Mouse (Mus musculus): ENCODE results near the gene Fhl5. TPM values are rescaled to one million over a fixed set of nuclear protein-coding genes. Genes with fewer than 3 reads are reported as not detected.

Fhl5 gene
- total RNA-seq, 1 experiment = not detected

DNA sequence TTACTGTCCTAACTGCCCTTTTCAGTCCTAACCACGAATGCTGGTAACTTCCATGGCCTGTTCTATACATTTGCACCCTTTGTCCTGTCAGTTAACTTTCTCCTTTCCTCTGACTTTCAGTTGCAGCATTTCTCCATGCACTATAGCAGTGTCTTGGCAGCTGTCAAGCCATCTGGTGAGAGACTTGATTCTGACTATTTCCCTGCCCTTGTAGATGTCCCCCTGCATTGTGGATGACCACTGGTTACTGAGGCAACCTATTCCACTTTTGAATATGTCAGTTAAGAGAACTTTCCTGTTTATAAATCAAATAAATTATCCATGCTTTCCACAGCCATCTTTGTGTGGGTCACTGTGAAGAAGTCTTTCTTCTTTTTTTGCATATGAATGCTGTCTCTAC, 45.4 kb downstream of the Fhl5 start:
- in situ Hi-C loops (cut with MboI; ENCODE audit: low sequenced_read_pairs in 2 of 2, unreplicated experiment in 2 of 2) = loop anchor here in 1 of 2 experiments (25.0 kb wide), 1 partner anchor 485 kb away; no protein-coding TSS in a partner anchor
- DNase-seq (ENCODE audit: low read depth, low spot score) = no peak
- no peak for TF ChIP-seq CHD2 (IDR thresholded peaks at IDR 0.05; ENCODE audit: low read depth, low read length)
- H3K4me3 ChIP-seq (ENCODE audit: insufficient read depth in 1 of 2, low read depth in 1 of 2, low read length in 2 of 2, poor library complexity in 1 of 2, severe bottlenecking in 1 of 2) = no peak overlapping the region
- H3K36me3 ChIP-seq (ENCODE audit: control insufficient read depth, insufficient read depth, low read length, poor library complexity, severe bottlenecking) = no peaks in the 10 kb centered on the region
- H3K27ac ChIP-seq (ENCODE audit: insufficient read depth, low read depth, low read length, poor library complexity, severe bottlenecking) = no peak overlapping the region
- no peaks in the 10 kb centered on the region for H3K4me1 ChIP-seq (ENCODE audit: control insufficient read depth in 2 of 2, insufficient read depth in 2 of 2, low read length in 2 of 2, poor library complexity in 1 of 2)
- no peaks in the 10 kb centered on the region for H3K9me3 ChIP-seq (ENCODE audit: control insufficient read depth, insufficient read depth, low read depth, low read length)
- H3K9ac ChIP-seq (ENCODE audit: insufficient read depth, low read depth, low read length, poor library complexity, severe bottlenecking) = no peak overlapping the region

DNA sequence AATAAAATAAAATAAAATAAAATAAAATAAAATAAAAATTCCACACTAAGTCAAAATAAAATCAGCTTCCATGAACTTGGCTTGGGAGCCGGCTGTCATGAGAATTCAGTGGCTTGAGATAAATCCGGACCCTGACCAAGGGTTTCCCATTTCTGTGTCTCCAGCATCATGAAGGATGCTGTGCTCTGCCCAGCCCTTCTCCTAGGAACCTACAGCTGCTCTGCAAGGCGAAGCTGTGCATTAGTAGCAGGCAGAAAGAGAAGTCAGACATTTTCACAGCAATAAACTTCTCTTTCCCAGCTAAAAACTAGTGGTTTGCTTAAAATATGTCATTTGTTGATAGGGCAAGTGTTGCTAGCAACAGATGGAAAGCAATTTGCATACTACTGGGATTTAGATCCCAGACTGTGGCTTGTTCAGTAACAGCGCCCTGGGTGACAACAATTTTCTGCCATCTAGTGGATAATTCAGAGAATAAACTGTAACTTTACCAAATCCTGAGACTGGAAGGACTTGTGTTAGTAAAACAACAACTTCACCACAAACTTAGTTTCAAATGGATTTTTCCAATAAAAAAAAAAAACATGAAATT, 63.0 kb downstream of the Fhl5 start:
- in situ Hi-C loops (cut with MboI; ENCODE audit: low sequenced_read_pairs in 2 of 2, unreplicated experiment in 2 of 2) = loop anchor here in 1 of 2 experiments (25.0 kb wide), 1 partner anchor 467 kb away; no protein-coding TSS in a partner anchor
- DNase-seq (ENCODE audit: low read depth, low spot score) = peak; percentile 16
- no peaks in the 10 kb centered on the region for H3K36me3 ChIP-seq (ENCODE audit: control insufficient read depth, insufficient read depth, low read length, poor library complexity, severe bottlenecking)

More for the DNA sequence above, 63.0 kb downstream of the Fhl5 start:
- Histone ChIP-seq H3K9ac (ENCODE audit: insufficient read depth, low read depth, low read length, poor library complexity, severe bottlenecking) (no peak overlapping the region), H3K27ac (ENCODE audit: insufficient read depth, low read depth, low read length, poor library complexity, severe bottlenecking) (no peak overlapping the region), H3K4me1 (ENCODE audit: control insufficient read depth in 2 of 2, insufficient read depth in 2 of 2, low read length in 2 of 2, poor library complexity in 1 of 2) (no peaks in the 10 kb centered on the region), H3K9me3 (ENCODE audit: control insufficient read depth, insufficient read depth, low read depth, low read length) (no peaks in the 10 kb centered on the region), H3K4me3 (ENCODE audit: insufficient read depth in 1 of 2, low read depth in 1 of 2, low read length in 2 of 2, poor library complexity in 1 of 2, severe bottlenecking in 1 of 2) (no peak overlapping the region)
- TF ChIP-seq ZNF384 (IDR thresholded peaks at IDR 0.05; ENCODE audit: low read depth, low read length) (no peak), HCFC1 (IDR thresholded peaks at IDR 0.05; ENCODE audit: borderline replicate concordance, insufficient read depth, low read length) (no peak), ZC3H11A (IDR thresholded peaks at IDR 0.05; ENCODE audit: borderline replicate concordance, low read depth, low read length) (no peak)

Other genes with a start within 250 kb of the Fhl5 start
- 10.4 and 17.4 TPM in 2 replicates for gene Ufl1, start 38.9 kb upstream of the Fhl5 start, total RNA-seq (2012; rRNA removed)

All from ES-E14 (cell line).